Mouse (Mus musculus) forebrain, embryonic 14.5 days (tissue): ENCODE results near the gene Phf13. TPM values are rescaled to one million over a fixed set of nuclear protein-coding genes. Genes with fewer than 3 reads are reported as not detected.
"Not testable (repeated sequence)": the region's sequence is repeated elsewhere in the genome, so short reads cannot be mapped to it uniquely, and the experiment has no call there.

Source experiments
- ATAC-seq: fragments of 200-750 bp; cut with Nextera tagmentation; 2 replicates; pipeline ENCODE4 v1.8.0; 2017; ENCODE audit warnings: mild to moderate bottlenecking, moderate library complexity
- DNase-seq: peaks from one replicate; pipeline ENCODE4 v3.0.0-alpha.2; 2015; ENCODE audit warnings: low spot score
- H3K27ac ChIP-seq: fragments of 300-500 bp; sonication (generic); 2 replicates; pipeline ENCODE4 v1.5.1; 2014; ENCODE audit warnings: low read depth, mild to moderate bottlenecking, control low read depth, low read length, moderate library complexity
- H3K27me3 ChIP-seq: fragments of 300-500 bp; sonication (generic); replicated peaks from 2 replicates; pipeline ENCODE4 v1.6.1; 2014; ENCODE audit warnings: low read length, control low read depth, mixed read lengths; ENCODE audit not compliant: control insufficient read depth, insufficient read depth
- H3K36me3 ChIP-seq: fragments of 300-500 bp; sonication (generic); 2 replicates; pipeline ENCODE4 v1.6.1; 2014; ENCODE audit warnings: low read length, control low read depth; ENCODE audit not compliant: control insufficient read depth, insufficient read depth
- H3K4me1 ChIP-seq: fragments of 300-500 bp; sonication (generic); 2 replicates; pipeline ENCODE4 v1.6.1; 2014; ENCODE audit warnings: antibody characterized with exemption, low read length, control low read depth; ENCODE audit not compliant: control insufficient read depth, insufficient read depth
- H3K4me2 ChIP-seq: fragments of 300-500 bp; sonication (generic); 2 replicates; pipeline ENCODE4 v1.6.1; 2014; ENCODE audit warnings: mild to moderate bottlenecking, control low read depth, low read length
- H3K4me3 ChIP-seq: fragments of 300-500 bp; sonication (generic); 2 replicates; pipeline ENCODE4 v1.5.1; 2014; ENCODE audit warnings: low read depth, low read length, control low read depth
- H3K9ac ChIP-seq: fragments of 300-500 bp; sonication (generic); 2 replicates; pipeline ENCODE4 v1.6.1; 2014; ENCODE audit warnings: mild to moderate bottlenecking, low read length, control low read depth, moderate library complexity
- H3K9me3 ChIP-seq: fragments of 300-500 bp; sonication (generic); replicated peaks from 2 replicates; pipeline ENCODE4 v1.6.1; 2016; ENCODE audit warnings: low read length, control low read depth, mixed read lengths; ENCODE audit not compliant: control insufficient read depth
- WGBS: fragments of 180-500 bp; shearing (Covaris S2); extraction: QIAGEN DNeasy Blood & Tissue Kit; methylation state at CpG from one replicate; pipeline ENCODE4 v1.1.7; 2014; 5-methylcytosine and 5-hydroxymethylcytosine counted together
- polyA plus RNA-seq: library from polyadenylated mRNA; unstranded; fragments of >200 nt; fragmentation: Nextera tagmentation; extraction: Ambion mirVana; gene quantifications from 2 replicates; pipeline ENCODE4 v1.2.1, GENCODE M21; 2014

The Phf13 gene
- 11.8 and 14.6 TPM in 2 replicates for polyA plus RNA-seq

- H3K9ac ChIP-seq: peak within 1 kb of the TSS; percentile 89
- peak within 1 kb of the TSS; percentile 86 for H3K4me2 ChIP-seq
- H3K4me3 ChIP-seq: peak within 1 kb of the TSS; percentile 97
- H3K4me1 ChIP-seq: peaks cover 11% of the 10 kb centered on the region
- H3K9me3 ChIP-seq: no peaks in the 10 kb centered on the region
- H3K27me3 ChIP-seq: no peaks in the 10 kb centered on the region
- ATAC-seq (peak; percentile 98), DNase-seq (peak; percentile 100)
- peaks cover 13% of the 10 kb centered on the region for H3K36me3 ChIP-seq
- peak within 1 kb of the TSS; percentile 86 for H3K27ac ChIP-seq
- under 1% methylated on average over 90 of the region's 94 CpGs for WGBS
Observed at GRCm38 (mm10) chr4:151996173-151996950, at the start of gene Phf13. Gene Phf13 (minus strand): TSS chr4:151996258.

GRCm38 (mm10) chr4:152044609-152045008 lies 48.6 kb upstream of the Phf13 start:
- Histone ChIP-seq H3K27me3 (no peaks in the 10 kb centered on the region), H3K9ac (no peak overlapping the region), H3K36me3 (peaks cover 82% of the 10 kb centered on the region), H3K27ac (no peak overlapping the region), H3K9me3 (no peaks in the 10 kb centered on the region), H3K4me2 (no peak overlapping the region), H3K4me1 (peaks cover 7% of the 10 kb centered on the region), H3K4me3 (no peak overlapping the region)
- ATAC-seq (no peak), DNase-seq (no peak)
- 70% methylated on average over 6 of the region's 6 CpGs for WGBS

- no peak overlapping the region for H3K4me2 ChIP-seq
- H3K4me1 ChIP-seq: peaks cover 7% of the 10 kb centered on the region
- H3K36me3 ChIP-seq: peaks cover 69% of the 10 kb centered on the region
- no peak overlapping the region for H3K27ac ChIP-seq
- 84% methylated on average over 3 of the region's 3 CpGs for WGBS
- DNase-seq (no peak), ATAC-seq (no peak)
- H3K9me3 ChIP-seq: no peaks in the 10 kb centered on the region
- no peaks in the 10 kb centered on the region for H3K27me3 ChIP-seq
- H3K9ac ChIP-seq: no peak overlapping the region
- H3K4me3 ChIP-seq: no peak overlapping the region
Observed at GRCm38 (mm10) chr4:152043171-152043570, 47.1 kb upstream of the Phf13 start.

- WGBS: 96% methylated on average over 22 of the region's 22 CpGs
- peaks cover 58% of the 10 kb centered on the region for H3K36me3 ChIP-seq
- DNase-seq: no peak
Observed at GRCm38 (mm10) chr4:152041924-152042641, 46.0 kb upstream of the Phf13 start.

GRCm38 (mm10) chr4:152039831-152040310 lies 43.8 kb upstream of the Phf13 start:
- Histone ChIP-seq H3K4me1 (peaks cover 7% of the 10 kb centered on the region), H3K9ac (peak overlapping the region; percentile 91), H3K27ac (no peak overlapping the region), H3K27me3 (no peaks in the 10 kb centered on the region), H3K4me3 (peak overlapping the region; percentile 99), H3K4me2 (peak overlapping the region; percentile 84), H3K9me3 (no peaks in the 10 kb centered on the region), H3K36me3 (peaks cover 40% of the 10 kb centered on the region)
- 5% methylated on average over 25 of the region's 25 CpGs for WGBS
- DNase-seq (no peak), ATAC-seq (no peak; the same call in 1 of the 2 replicates)

More at GRCm38 (mm10) chr4:152041924-152042641, 46.0 kb upstream of the Phf13 start:
- Histone ChIP-seq H3K27ac (no peak overlapping the region), H3K4me3 (no peak overlapping the region), H3K27me3 (no peaks in the 10 kb centered on the region), H3K9ac (no peak overlapping the region), H3K4me2 (no peak overlapping the region), H3K9me3 (no peaks in the 10 kb centered on the region), H3K4me1 (peaks cover 7% of the 10 kb centered on the region)
- no peak for ATAC-seq

- Histone ChIP-seq H3K27me3 (no peaks in the 10 kb centered on the region), H3K9me3 (no peaks in the 10 kb centered on the region), H3K4me1 (peaks cover 7% of the 10 kb centered on the region), H3K4me3 (peak within 1 kb of the TSS; percentile 99), H3K27ac (no peak within 1 kb of the TSS), H3K9ac (peak within 1 kb of the TSS; percentile 91), H3K4me2 (peak within 1 kb of the TSS; percentile 84), H3K36me3 (peaks cover 33% of the 10 kb centered on the region)
- DNase-seq (peak; percentile 93), ATAC-seq (peak; percentile 92)
- under 1% methylated on average over 72 of the region's 86 CpGs for WGBS
Observed at GRCm38 (mm10) chr4:152038985-152039830, 43.1 kb upstream of the Phf13 start, which contains the start of gene Nol9. Gene Nol9 (plus strand): TSS chr4:152039321.

- no peaks in the 10 kb centered on the region for H3K9me3 ChIP-seq
- WGBS: 47% methylated on average over 10 of the region's 10 CpGs
- H3K36me3 ChIP-seq: peaks cover 25% of the 10 kb centered on the region
- H3K9ac ChIP-seq: peak within 1 kb of the TSS; percentile 91
- peaks cover 7% of the 10 kb centered on the region for H3K4me1 ChIP-seq
- 0 out of 2 replicates have a peak, but pooled peaks have one; percentile 8 for ATAC-seq
- no peak within 1 kb of the TSS for H3K27ac ChIP-seq
- no peak for DNase-seq
- H3K27me3 ChIP-seq: no peaks in the 10 kb centered on the region
- peak within 1 kb of the TSS; percentile 84 for H3K4me2 ChIP-seq
- peak within 1 kb of the TSS; percentile 99 for H3K4me3 ChIP-seq
Observed at GRCm38 (mm10) chr4:152038225-152038984, 42.3 kb upstream of the Phf13 start, which contains the start of gene Tas1r1. Gene Tas1r1 (minus strand): TSS chr4:152038568.

- not testable (repeated sequence) for ATAC-seq, DNase-seq
- 87% methylated on average over 6 of the region's 6 CpGs for WGBS
Observed at GRCm38 (mm10) chr4:152036464-152036863, 40.4 kb upstream of the Phf13 start.

More at GRCm38 (mm10) chr4:152036464-152036863, 40.4 kb upstream of the Phf13 start:
- not testable (repeated sequence) for H3K4me2 ChIP-seq, H3K36me3 ChIP-seq, H3K27ac ChIP-seq, H3K9ac ChIP-seq, H3K4me1 ChIP-seq, H3K9me3 ChIP-seq, H3K27me3 ChIP-seq, H3K4me3 ChIP-seq
